Mouse (Mus musculus) bone marrow, adult 2 months (tissue): ENCODE results near the gene Fars2.

ENCODE experiments used
- CTCF ChIP-seq: fragments of 200-500 bp; IDR thresholded peaks from 2 replicates; pipeline ENCODE4 v1.5.1; 2011; ENCODE audit warnings: low read length, control low read depth; ENCODE audit not compliant: control insufficient read depth, insufficient read depth
- POLR2A ChIP-seq: fragments of 200-500 bp; IDR thresholded peaks from 2 replicates; pipeline ENCODE4 v1.6.1; 2011; ENCODE audit warnings: low read depth, mild to moderate bottlenecking, control low read depth, low read length, borderline replicate concordance; ENCODE audit not compliant: control insufficient read depth

DNA sequence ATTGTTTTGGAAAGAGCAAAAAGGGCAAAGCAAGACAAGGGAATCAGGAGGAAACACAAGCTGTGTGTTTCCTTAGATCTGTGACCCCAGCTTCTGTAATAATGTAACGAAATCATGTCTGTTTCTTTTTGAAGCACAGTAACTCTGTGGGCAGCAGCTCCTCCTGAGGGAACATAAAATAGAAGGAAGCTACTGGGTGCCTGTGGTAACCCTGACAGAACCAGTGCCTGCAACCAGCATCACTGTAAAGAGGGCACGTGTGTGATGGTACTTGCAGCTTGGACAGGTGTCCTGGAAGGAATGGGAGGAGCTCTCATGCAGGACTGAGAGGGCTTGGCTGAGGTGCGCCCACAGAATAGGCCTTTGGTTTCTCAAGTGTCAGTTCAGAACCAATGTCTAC lies 305.2 kb downstream of the Fars2 start:
- TF ChIP-seq CTCF (no peak), POLR2A (no peak)
